In the genomic region with DNA sequence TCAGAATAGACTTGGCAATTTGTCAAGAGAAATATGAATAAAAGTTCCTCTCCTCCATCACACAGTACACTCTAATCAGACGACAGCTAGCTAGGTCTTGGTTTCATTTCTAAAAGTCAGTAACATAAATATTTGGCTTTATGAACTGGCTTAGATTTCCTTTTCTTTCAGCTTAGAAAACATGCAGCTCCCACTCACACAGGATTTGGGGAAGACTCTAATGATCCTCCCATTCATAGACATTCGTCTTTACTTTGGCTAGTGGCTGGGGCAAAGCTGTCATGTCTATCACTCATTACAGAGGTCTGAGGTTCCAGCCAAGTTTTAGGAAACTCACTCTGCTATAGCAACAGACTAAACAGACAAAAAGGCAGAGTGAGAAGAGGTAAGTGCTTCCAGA, we compare ENCODE assay signal across 23 mouse cellular contexts.
DNase-seq lines count a peak whose midpoint lies in the region; ATAC-seq and TF ChIP-seq lines count a peak whose summit lies in the region.
"Had no signal": no experiment of that assay in that cellular context is flagged by ENCODE, and none has a peak within 500 bp of the region (broad histone marks: within the 10 kb centered on the region; RNA-seq: fewer than 3 reads in every experiment).

No protein-coding gene starts in this region.

- no peak overlapping the region for H3K4me2 ChIP-seq in embryonic facial prominence, embryonic 12.5 days (replicated peaks)
- H3K4me2 ChIP-seq in lung, embryonic 14.5 days, result peak overlapping the region; percentile 23; the same call in 1 of the 2 replicates
- 0 out of 2 replicates have a peak overlapping the region, but pooled peaks have one; percentile 10 for H3K4me2 ChIP-seq in limb, embryonic 14.5 days (replicated peaks; ENCODE audit: low read depth, low read length, severe bottlenecking)
- no peak overlapping the region for H3K4me2 ChIP-seq in midbrain, embryonic 15.5 days
- H3K4me2 ChIP-seq: intestine, embryonic 15.5 days; limb, embryonic 12.5 days; neural tube, embryonic 15.5 days had no signal

- H3K27ac ChIP-seq in embryonic facial prominence, embryonic 12.5 days, result 0 out of 2 replicates have a peak overlapping the region, but pooled peaks have one; percentile 41
- no peak overlapping the region for H3K27ac ChIP-seq in embryonic facial prominence, embryonic 10.5 days (replicated peaks)
- 0 out of 2 replicates have a peak overlapping the region, but pooled peaks have one; percentile 55 for H3K27ac ChIP-seq in lung, embryonic 14.5 days (ENCODE audit: low read depth)
- peak overlapping the region; percentile 43 for H3K27ac ChIP-seq in limb, embryonic 14.5 days (replicated peaks; ENCODE audit: low read depth, low read length)
- no peak overlapping the region for H3K27ac ChIP-seq in midbrain, embryonic 15.5 days
- H3K27ac ChIP-seq: hindbrain, embryonic 10.5 days; intestine, embryonic 15.5 days; limb, embryonic 12.5 days; liver, embryonic 14.5 days; macrophage; neural tube, embryonic 15.5 days had no signal

- 24% methylated on average over 2 of the region's 2 CpGs for WGBS in embryonic facial prominence, embryonic 12.5 days
- WGBS in embryonic facial prominence, embryonic 10.5 days, result 54% methylated on average over 2 of the region's 2 CpGs
- 23% methylated on average over 2 of the region's 2 CpGs for WGBS in lung, embryonic 14.5 days
- 47% methylated on average over 2 of the region's 2 CpGs for WGBS in limb, embryonic 14.5 days
- WGBS in midbrain, embryonic 15.5 days, result 67% methylated on average over 2 of the region's 2 CpGs

- no peak for TF ChIP-seq CTCF in lung, embryonic 14.5 days (IDR thresholded peaks at IDR 0.05; ENCODE audit: low read depth)

- H3K27me3 ChIP-seq in embryonic facial prominence, embryonic 12.5 days, result no peaks in the 10 kb centered on the region
- no peaks in the 10 kb centered on the region for H3K27me3 ChIP-seq in embryonic facial prominence, embryonic 10.5 days (replicated peaks; ENCODE audit: low read depth, poor library complexity, severe bottlenecking)
- H3K27me3 ChIP-seq in lung, embryonic 14.5 days (ENCODE audit: insufficient read depth, low read length), result no peaks in the 10 kb centered on the region
- no peaks in the 10 kb centered on the region for H3K27me3 ChIP-seq in limb, embryonic 14.5 days (ENCODE audit: control insufficient read depth, insufficient read depth, low read length)
- no peaks in the 10 kb centered on the region for H3K27me3 ChIP-seq in midbrain, embryonic 15.5 days (replicated peaks)
- H3K27me3 ChIP-seq: intestine, embryonic 15.5 days; limb, embryonic 12.5 days; neural tube, embryonic 15.5 days had no signal

- no peak for ATAC-seq in embryonic facial prominence, embryonic 12.5 days (ENCODE audit: insufficient number of reproducible peaks, insufficient read depth, low FRiP score, low TSS enrichment)
- ATAC-seq in lung, embryonic 14.5 days (ENCODE audit: insufficient read depth), result peak; percentile 96
- no peak for ATAC-seq in limb, embryonic 14.5 days (ENCODE audit: low FRiP score, low read depth)
- ATAC-seq in midbrain, embryonic 15.5 days (replicated peaks), result no peak
- ATAC-seq: forebrain, embryonic 16.5 days; hindbrain, embryonic 16.5 days; intestine, embryonic 15.5 days had no signal

- H3K9ac ChIP-seq in embryonic facial prominence, embryonic 12.5 days, result no peak overlapping the region
- H3K9ac ChIP-seq in lung, embryonic 14.5 days, result no peak overlapping the region
- H3K9ac ChIP-seq in limb, embryonic 14.5 days (ENCODE audit: low read depth, low read length, severe bottlenecking), result no peak overlapping the region
- no peak overlapping the region for H3K9ac ChIP-seq in midbrain, embryonic 15.5 days
- H3K9ac ChIP-seq: intestine, embryonic 15.5 days; limb, embryonic 12.5 days; liver, embryonic 14.5 days; neural tube, embryonic 15.5 days had no signal

- no peaks in the 10 kb centered on the region for H3K4me1 ChIP-seq in embryonic facial prominence, embryonic 12.5 days
- no peaks in the 10 kb centered on the region for H3K4me1 ChIP-seq in embryonic facial prominence, embryonic 10.5 days
- no peaks in the 10 kb centered on the region; the same call in 1 of the 2 replicates for H3K4me1 ChIP-seq in lung, embryonic 14.5 days (ENCODE audit: insufficient read depth)
- peaks cover 4% of the 10 kb centered on the region; the same call in 1 of the 2 replicates for H3K4me1 ChIP-seq in limb, embryonic 14.5 days (ENCODE audit: control insufficient read depth, insufficient read depth, low read length)
- H3K4me1 ChIP-seq in midbrain, embryonic 15.5 days, result no peaks in the 10 kb centered on the region
- H3K4me1 ChIP-seq: hindbrain, embryonic 10.5 days; intestine, embryonic 15.5 days; limb, embryonic 12.5 days; neural tube, embryonic 15.5 days had no signal

- intact Hi-C loops in left cerebral cortex, postnatal 25 days (cut with DNase I), result no loop called here

- no peak overlapping the region for H3K4me3 ChIP-seq in embryonic facial prominence, embryonic 12.5 days
- H3K4me3 ChIP-seq in embryonic facial prominence, embryonic 10.5 days, result no peak overlapping the region
- H3K4me3 ChIP-seq in lung, embryonic 14.5 days (ENCODE audit: low read depth, low read length), result no peak overlapping the region
- no peak overlapping the region for H3K4me3 ChIP-seq in limb, embryonic 14.5 days (replicated peaks; ENCODE audit: low read length)
- no peak overlapping the region for H3K4me3 ChIP-seq in midbrain, embryonic 15.5 days
- H3K4me3 ChIP-seq: hindbrain, embryonic 10.5 days; intestine, embryonic 15.5 days; limb, embryonic 12.5 days; neural tube, embryonic 15.5 days had no signal

- no peak for DNase-seq in embryonic facial prominence, embryonic 10.5 days (ENCODE audit: low spot score)
- peak; percentile 76 for DNase-seq in lung, embryonic 14.5 days
- DNase-seq in lung, postnatal 36 days, result no peak
- peak; percentile 66 for DNase-seq in adipocyte (ENCODE audit: low spot score)
- DNase-seq in limb, embryonic 14.5 days (ENCODE audit: low spot score), result peak; percentile 58
- DNase-seq in left cerebral cortex, postnatal 25 days (ENCODE audit: low spot score in 2 of 2), result no peak
- DNase-seq: adrenal gland, postnatal 36 days; cerebellum, adult 11 months; cerebellum, postnatal 10 days; kidney, adult 9 months; kidney, postnatal 14 days; right cerebral cortex, postnatal 14 days; thymus, postnatal 25 days had no signal

- no peaks in the 10 kb centered on the region for H3K36me3 ChIP-seq in embryonic facial prominence, embryonic 12.5 days
- H3K36me3 ChIP-seq in embryonic facial prominence, embryonic 10.5 days (replicated peaks), result no peaks in the 10 kb centered on the region
- no peaks in the 10 kb centered on the region for H3K36me3 ChIP-seq in lung, embryonic 14.5 days (ENCODE audit: insufficient read depth)
- no peaks in the 10 kb centered on the region for H3K36me3 ChIP-seq in limb, embryonic 14.5 days (ENCODE audit: control insufficient read depth, insufficient read depth, low read length)
- no peaks in the 10 kb centered on the region for H3K36me3 ChIP-seq in midbrain, embryonic 15.5 days (replicated peaks)
- H3K36me3 ChIP-seq: hindbrain, embryonic 10.5 days; intestine, embryonic 15.5 days; limb, embryonic 12.5 days; neural tube, embryonic 15.5 days had no signal

- H3K9me3 ChIP-seq in embryonic facial prominence, embryonic 12.5 days, result no peaks in the 10 kb centered on the region
- H3K9me3 ChIP-seq in embryonic facial prominence, embryonic 10.5 days, result no peaks in the 10 kb centered on the region
- no peaks in the 10 kb centered on the region for H3K9me3 ChIP-seq in lung, embryonic 14.5 days (ENCODE audit: low read depth, low read length)
- H3K9me3 ChIP-seq in limb, embryonic 14.5 days (ENCODE audit: control insufficient read depth, low read length), result no peaks in the 10 kb centered on the region
- H3K9me3 ChIP-seq in midbrain, embryonic 15.5 days, result no peaks in the 10 kb centered on the region
- H3K9me3 ChIP-seq: hindbrain, embryonic 10.5 days; intestine, embryonic 15.5 days; limb, embryonic 12.5 days; neural tube, embryonic 15.5 days had no signal

- TF ChIP-seq POLR2A in limb, embryonic 14.5 days (IDR thresholded peaks at IDR 0.05; ENCODE audit: borderline replicate concordance, extremely low read depth, insufficient read depth, insufficient read length), result no peak

Comparison
In these comparisons a context has a peak if more than half of its experiments do, and no peak if none do; other contexts are left out.
1. H3K27ac ChIP-seq: peak in embryonic facial prominence, embryonic 12.5 days (single experiment), lung, embryonic 14.5 days (single experiment) and limb, embryonic 14.5 days (single experiment); none in embryonic facial prominence, embryonic 10.5 days (single experiment) and midbrain, embryonic 15.5 days (single experiment).
2. DNase-seq: peak in lung, embryonic 14.5 days (single experiment), adipocyte (single experiment) and limb, embryonic 14.5 days (single experiment); none in embryonic facial prominence, embryonic 10.5 days (single experiment), lung, postnatal 36 days (single experiment) and left cerebral cortex, postnatal 25 days (0 of 2).
3. H3K4me2 ChIP-seq: peak in lung, embryonic 14.5 days (single experiment) and limb, embryonic 14.5 days (single experiment); none in embryonic facial prominence, embryonic 12.5 days (single experiment) and midbrain, embryonic 15.5 days (single experiment).